Mouse (Mus musculus) spleen, adult 12 weeks (tissue): ENCODE data around the gene Gm11009.
"Not testable (repeated sequence)": the region's sequence is repeated elsewhere in the genome, so short reads cannot be mapped to it uniquely, and the experiment has no call there.

ENCODE experiments used
- DNase-seq: peaks from one replicate; pipeline ENCODE4 v3.0.0; 2022; ENCODE audit warnings: low spot score

The Gm11009 gene

GRCm38 (mm10) chr2:176319394-176319793 lies at the start of gene Gm11009:
Gene Gm11009, minus strand, starts transcription at chr2:176319494.
- not testable (repeated sequence) for DNase-seq
